11 mouse cellular contexts compared by ENCODE assay signal in genomic region chr15:80801597-80801996, GRCm38 (mm10).
DNase-seq lines count a peak whose midpoint lies in the region; ATAC-seq and TF ChIP-seq lines count a peak whose summit lies in the region.
"Had no signal": no experiment of that assay in that cellular context is flagged by ENCODE, and none has a peak within 500 bp of the region (broad histone marks: within the 10 kb centered on the region; RNA-seq: fewer than 3 reads in every experiment).

No protein-coding gene starts in this region.

- H3K4me3 ChIP-seq in lung, embryonic 16.5 days (ENCODE audit: low read length) = no peak overlapping the region
- H3K4me3 ChIP-seq in lung, postnatal 0 days (ENCODE audit: low read depth, low read length) = no peak overlapping the region
- H3K4me3 ChIP-seq in forebrain, embryonic 15.5 days = no peak overlapping the region; the same call in 1 of the 2 replicates
- peak overlapping the region; percentile 12 to 90 for H3K4me3 ChIP-seq in liver, embryonic 14.5 days (ENCODE audit: insufficient read depth in 1 of 2, low read depth in 2 of 2, low read length in 2 of 2)
- H3K4me3 ChIP-seq in neural tube, embryonic 14.5 days (ENCODE audit: low read depth, low read length) = no peak overlapping the region

- H3K9me3 ChIP-seq in lung, embryonic 16.5 days (ENCODE audit: control insufficient read depth, low read length) = no peaks in the 10 kb centered on the region
- H3K9me3 ChIP-seq in lung, postnatal 0 days (ENCODE audit: low read length) = no peaks in the 10 kb centered on the region
- H3K9me3 ChIP-seq in forebrain, embryonic 15.5 days = no peaks in the 10 kb centered on the region
- no peaks in the 10 kb centered on the region for H3K9me3 ChIP-seq in liver, embryonic 14.5 days (ENCODE audit: control insufficient read depth, low read length)
- H3K9me3 ChIP-seq in neural tube, embryonic 14.5 days (ENCODE audit: control insufficient read depth, low read length) = no peaks in the 10 kb centered on the region

- TF ChIP-seq CTCF in lung, postnatal 0 days (IDR thresholded peaks at IDR 0.05) = no peak
- TF ChIP-seq CTCF in liver, embryonic 14.5 days (IDR thresholded peaks at IDR 0.05; ENCODE audit: low read depth) = no peak

- H3K36me3 ChIP-seq in lung, embryonic 16.5 days (ENCODE audit: control insufficient read depth, insufficient read depth, low read length) = no peaks in the 10 kb centered on the region
- H3K36me3 ChIP-seq in lung, postnatal 0 days (ENCODE audit: insufficient read depth, low read length) = no peaks in the 10 kb centered on the region
- no peaks in the 10 kb centered on the region for H3K36me3 ChIP-seq in forebrain, embryonic 15.5 days
- no peaks in the 10 kb centered on the region; the same call in 1 of the 2 replicates for H3K36me3 ChIP-seq in liver, embryonic 14.5 days (replicated peaks; ENCODE audit: control insufficient read depth, insufficient read depth, low read depth)
- no peaks in the 10 kb centered on the region for H3K36me3 ChIP-seq in neural tube, embryonic 14.5 days (ENCODE audit: control insufficient read depth, insufficient read depth, low read length)

- ATAC-seq in lung, embryonic 16.5 days (ENCODE audit: low read depth) = no peak
- no peak for ATAC-seq in lung, postnatal 0 days
- no peak for ATAC-seq in forebrain, embryonic 15.5 days (replicated peaks)
- ATAC-seq in liver, embryonic 14.5 days (ENCODE audit: insufficient read depth) = peak; percentile 70
- no peak for ATAC-seq in neural tube, embryonic 14.5 days (ENCODE audit: low read depth)

- peaks cover 29% of the 10 kb centered on the region for H3K4me1 ChIP-seq in lung, embryonic 16.5 days (replicated peaks; ENCODE audit: control insufficient read depth, insufficient read depth, low read length)
- peaks cover 5% of the 10 kb centered on the region; the same call in 1 of the 2 replicates for H3K4me1 ChIP-seq in lung, postnatal 0 days (ENCODE audit: insufficient read depth, low read depth, low read length)
- H3K4me1 ChIP-seq in forebrain, embryonic 15.5 days = peaks cover 41% of the 10 kb centered on the region
- H3K4me1 ChIP-seq in liver, embryonic 14.5 days (replicated peaks; ENCODE audit: control insufficient read depth in 2 of 2, insufficient read depth in 2 of 2, low read length in 1 of 2) = peaks cover 38 to 42% of the 10 kb centered on the region in 2 experiments
- H3K4me1 ChIP-seq in neural tube, embryonic 14.5 days (ENCODE audit: control insufficient read depth, insufficient read depth, low read length) = peaks cover 31% of the 10 kb centered on the region

- no peak overlapping the region for H3K9ac ChIP-seq in lung, embryonic 16.5 days (ENCODE audit: low read length)
- no peak overlapping the region for H3K9ac ChIP-seq in lung, postnatal 0 days (replicated peaks; ENCODE audit: low read depth)
- no peak overlapping the region for H3K9ac ChIP-seq in forebrain, embryonic 15.5 days (replicated peaks)
- peak overlapping the region; percentile 45 for H3K9ac ChIP-seq in liver, embryonic 14.5 days (replicated peaks)
- no peak overlapping the region for H3K9ac ChIP-seq in neural tube, embryonic 14.5 days (replicated peaks; ENCODE audit: low read depth, low read length)

- H3K27ac ChIP-seq in lung, embryonic 16.5 days (ENCODE audit: low read length) = no peak overlapping the region
- no peak overlapping the region for H3K27ac ChIP-seq in lung, postnatal 0 days (ENCODE audit: low read length)
- no peak overlapping the region for H3K27ac ChIP-seq in forebrain, embryonic 15.5 days (replicated peaks)
- H3K27ac ChIP-seq in liver, embryonic 14.5 days = peak overlapping the region; percentile 87
- H3K27ac ChIP-seq in neural tube, embryonic 14.5 days (ENCODE audit: low read depth, low read length) = no peak overlapping the region
- H3K27ac ChIP-seq: macrophage had no signal

- H3K4me2 ChIP-seq in lung, embryonic 16.5 days (ENCODE audit: low read depth, low read length) = 0 out of 2 replicates have a peak overlapping the region, but pooled peaks have one; percentile 62
- H3K4me2 ChIP-seq in lung, postnatal 0 days (replicated peaks; ENCODE audit: low read depth, low read length) = no peak overlapping the region
- H3K4me2 ChIP-seq in forebrain, embryonic 15.5 days (replicated peaks) = peak overlapping the region; percentile 54
- peak overlapping the region; percentile 92 for H3K4me2 ChIP-seq in liver, embryonic 14.5 days (ENCODE audit: low read depth)
- peak overlapping the region; percentile 75 for H3K4me2 ChIP-seq in neural tube, embryonic 14.5 days (ENCODE audit: low read depth, low read length)

- TF ChIP-seq EP300 in lung, postnatal 0 days (IDR thresholded peaks at IDR 0.05) = no peak
- peak; percentile 91 for TF ChIP-seq EP300 in liver, embryonic 14.5 days (IDR thresholded peaks at IDR 0.05; ENCODE audit: low read depth)

- no peak for DNase-seq in lung, postnatal 0 days (ENCODE audit: low spot score)
- peak; percentile 58 to 76 (median 74) for DNase-seq in liver, embryonic 14.5 days (ENCODE audit: low read depth in 3 of 3, low spot score in 3 of 3)
- no peak for DNase-seq in right cerebral cortex, adult 2 months (ENCODE audit: low spot score in 2 of 2)
- DNase-seq in embryo, embryonic 11 days = no peak
- no peak for DNase-seq in right cerebral cortex, postnatal 36 days (ENCODE audit: low spot score in 2 of 2)
- DNase-seq: gastrocnemius, postnatal 10 days; right cerebral cortex, postnatal 14 days had no signal

- H3K27me3 ChIP-seq in lung, embryonic 16.5 days (ENCODE audit: control insufficient read depth, insufficient read depth, low read depth, low read length) = no peaks in the 10 kb centered on the region
- H3K27me3 ChIP-seq in lung, postnatal 0 days (replicated peaks; ENCODE audit: insufficient read depth, low read length) = no peaks in the 10 kb centered on the region
- no peaks in the 10 kb centered on the region for H3K27me3 ChIP-seq in forebrain, embryonic 15.5 days
- H3K27me3 ChIP-seq in liver, embryonic 14.5 days (ENCODE audit: control insufficient read depth, insufficient read depth, low read length) = no peaks in the 10 kb centered on the region
- no peaks in the 10 kb centered on the region for H3K27me3 ChIP-seq in neural tube, embryonic 14.5 days (ENCODE audit: control insufficient read depth, insufficient read depth, low read length)

- WGBS in lung, embryonic 16.5 days = 28% methylated on average over 1 of the region's 1 CpGs
- WGBS in lung, postnatal 0 days = 6% methylated on average over 1 of the region's 1 CpGs
- 54% methylated on average over 1 of the region's 1 CpGs for WGBS in forebrain, embryonic 15.5 days
- 12% methylated on average over 1 of the region's 1 CpGs for WGBS in liver, embryonic 14.5 days (ENCODE audit: insufficient replicate concordance)
- 69% methylated on average over 1 of the region's 1 CpGs for WGBS in neural tube, embryonic 14.5 days

Comparison
In these comparisons a context has a peak if more than half of its experiments do, and no peak if none do; other contexts are left out.
1. H3K4me3 ChIP-seq: peak in liver, embryonic 14.5 days (2 of 2); none in lung, embryonic 16.5 days (single experiment), lung, postnatal 0 days (single experiment), forebrain, embryonic 15.5 days (single experiment) and neural tube, embryonic 14.5 days (single experiment).
2. DNase-seq: peak in liver, embryonic 14.5 days (3 of 3); none in lung, postnatal 0 days (single experiment), right cerebral cortex, adult 2 months (0 of 2), embryo, embryonic 11 days (single experiment) and right cerebral cortex, postnatal 36 days (0 of 2).